Mouse (Mus musculus) WW6 (cell line): ENCODE results near the gene Tha1.
"Not testable (repeated sequence)": the region's sequence is repeated elsewhere in the genome, so short reads cannot be mapped to it uniquely, and the experiment has no call there.

Experiments
- DNase-seq: peaks from one replicate; pipeline ENCODE4 v3.0.0-alpha.2; 2013; ENCODE audit warnings: low read depth, low spot score

Gene Tha1

DNA sequence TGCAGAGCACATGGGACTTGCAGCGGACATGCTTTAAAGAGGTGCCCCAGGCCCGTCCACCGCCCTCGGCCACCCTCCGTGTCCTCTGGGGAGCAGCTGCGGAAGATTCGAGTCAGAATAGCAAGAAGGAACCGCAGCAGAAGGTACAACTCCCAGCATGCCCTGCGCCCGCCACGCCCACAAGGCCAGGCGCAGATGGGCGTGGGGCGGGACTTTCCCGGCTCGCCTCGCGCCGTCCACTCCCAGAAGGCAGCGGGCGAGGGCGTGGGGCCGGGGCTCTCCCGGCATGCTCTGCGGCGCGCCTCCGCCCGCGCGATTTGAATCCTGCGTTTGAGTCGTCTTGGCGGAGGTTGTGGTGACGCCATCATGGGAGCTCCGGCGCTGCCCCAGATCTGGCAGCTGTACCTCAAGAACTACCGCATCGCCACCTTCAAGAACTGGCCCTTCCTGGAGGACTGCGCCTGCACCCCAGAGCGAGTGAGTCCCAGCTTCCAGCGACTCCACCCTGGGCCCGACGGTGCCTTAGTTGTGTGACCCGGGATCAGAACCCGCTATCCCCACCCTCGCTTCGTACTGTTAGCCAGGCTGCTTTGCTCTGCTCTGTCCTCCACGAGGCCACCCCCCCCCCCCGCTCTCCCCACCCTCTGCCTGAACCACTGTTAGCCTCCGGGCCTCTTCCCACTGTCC is 24.2 kb downstream of the Tha1 start, which contains the start of gene Birc5:
Gene Birc5 (plus strand): TSS at position 267 of the 687 bp plus-strand sequence.
- peak; percentile 97 for DNase-seq

DNA sequence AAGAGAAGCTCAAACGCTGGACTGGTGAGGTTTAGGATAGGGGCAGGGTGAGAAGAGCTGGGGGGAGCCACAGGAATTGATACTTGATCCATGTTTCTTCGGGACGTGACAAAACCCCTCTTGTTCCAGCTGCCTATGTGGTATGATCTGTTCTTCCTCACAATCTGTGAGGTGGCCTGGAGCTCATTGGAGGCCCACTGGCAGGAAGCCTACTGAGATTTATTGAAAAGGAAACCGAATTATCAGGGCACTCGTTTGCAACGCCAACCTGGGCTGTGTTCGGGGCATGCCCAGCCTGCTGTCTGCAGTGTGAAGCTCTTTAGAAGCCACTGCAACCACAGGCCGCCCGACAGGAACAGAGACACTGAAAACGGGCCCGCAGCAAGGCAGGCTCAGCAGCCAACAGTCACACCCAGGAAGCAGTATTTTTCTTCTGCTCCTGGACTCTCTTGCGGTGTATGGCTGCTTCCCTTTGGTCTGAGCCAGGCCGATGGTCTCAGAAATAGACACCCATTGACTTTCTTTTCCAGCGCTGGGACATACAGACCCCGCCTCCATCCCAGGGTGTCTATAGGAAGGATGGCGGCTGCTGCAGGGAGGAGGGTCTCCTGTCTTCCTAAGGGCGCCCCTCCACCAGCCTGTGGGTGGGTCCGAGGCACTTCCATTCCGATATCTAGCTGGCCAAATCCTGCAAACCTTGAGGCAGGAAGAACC is 24.9 kb downstream of the Tha1 start:
- DNase-seq, result no peak

DNA sequence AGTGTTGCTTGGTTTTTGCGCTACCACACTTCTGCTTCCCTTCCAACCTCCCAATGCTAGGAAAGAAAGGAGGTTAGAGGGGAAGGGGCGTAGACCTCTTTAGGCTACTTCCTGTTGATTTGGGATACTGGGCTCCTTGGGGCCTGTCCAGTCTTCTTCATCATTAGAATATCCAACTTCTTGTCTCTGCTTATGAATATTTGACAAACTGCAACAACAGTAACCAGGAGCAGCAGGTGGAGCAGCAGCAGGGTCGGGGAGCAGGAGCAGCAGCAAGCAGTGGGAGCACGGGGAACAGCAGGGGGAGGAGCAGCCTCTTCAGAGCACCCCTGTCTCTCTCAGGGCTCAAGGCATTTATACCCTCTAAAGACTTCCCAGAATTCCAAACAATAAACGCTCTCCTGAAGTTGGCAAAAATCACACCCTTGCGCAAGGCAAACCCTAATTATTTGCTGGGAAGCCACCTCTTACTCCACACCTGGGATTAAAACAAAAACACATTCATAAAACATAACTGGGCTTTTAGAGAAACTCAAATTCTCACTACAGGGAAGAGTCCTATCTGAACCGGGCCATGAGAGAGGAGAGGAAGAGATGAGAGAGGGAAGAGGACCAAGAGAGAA is 25.6 kb downstream of the Tha1 start:
- DNase-seq, result no peak

DNA sequence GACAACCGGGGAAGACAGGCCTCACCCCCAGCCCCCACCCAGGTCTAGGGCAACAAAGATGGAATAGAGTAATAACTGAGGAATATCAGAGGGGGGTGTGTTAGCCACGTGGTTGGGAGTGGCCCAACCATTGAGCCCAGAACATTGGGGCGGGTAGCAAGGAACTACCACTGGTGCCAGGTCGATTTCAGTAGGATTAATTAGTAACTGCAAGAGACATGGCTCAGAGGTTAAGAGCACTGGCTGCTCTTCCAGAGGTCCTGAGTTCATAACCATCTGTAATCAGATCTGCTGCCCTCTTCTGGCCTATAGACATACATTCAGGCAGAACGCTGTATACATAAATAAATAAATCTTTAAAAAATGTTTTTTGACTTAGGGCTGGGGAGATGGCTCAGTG is 26.6 kb downstream of the Tha1 start:
- no peak for DNase-seq

DNA sequence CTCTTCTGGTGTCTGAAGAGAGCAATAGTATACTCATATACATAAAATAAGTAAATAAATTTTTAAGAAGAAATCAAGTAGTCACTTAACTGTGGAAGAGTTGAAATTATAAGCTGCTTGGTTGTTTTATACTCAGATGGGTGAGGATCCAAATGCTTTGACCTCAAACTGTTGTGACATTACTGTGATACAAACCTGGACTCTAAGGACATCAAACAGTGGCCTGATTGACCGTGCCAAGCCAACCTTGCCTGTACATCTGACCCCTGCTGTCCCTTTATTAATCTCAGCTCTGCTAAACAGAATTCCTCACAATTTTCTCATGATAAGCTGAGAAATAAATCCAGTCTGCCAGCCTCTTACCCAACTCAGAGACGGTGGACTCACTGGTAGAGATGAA is 27.6 kb downstream of the Tha1 start:
- no peak for DNase-seq

DNA sequence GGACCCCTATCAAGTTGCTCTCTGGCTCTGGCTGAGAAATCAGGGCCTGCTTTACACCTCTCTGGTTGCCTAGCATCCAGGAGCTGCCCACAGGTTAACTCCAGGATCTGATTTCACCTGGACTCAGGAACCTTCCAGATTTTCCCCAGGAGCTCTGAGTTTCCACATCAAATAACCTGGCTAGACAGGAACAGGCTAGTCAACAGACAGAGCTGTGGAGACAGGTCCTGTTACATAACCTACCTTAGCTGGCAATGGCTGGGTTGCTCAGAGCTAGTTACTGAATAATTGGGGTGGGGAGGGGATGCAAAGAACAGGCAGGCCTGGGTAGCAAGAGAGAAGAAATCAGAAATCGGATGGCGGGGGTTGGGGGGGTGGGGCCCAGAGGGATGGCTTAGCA is 28.3 kb downstream of the Tha1 start:
- no peak for DNase-seq

DNA sequence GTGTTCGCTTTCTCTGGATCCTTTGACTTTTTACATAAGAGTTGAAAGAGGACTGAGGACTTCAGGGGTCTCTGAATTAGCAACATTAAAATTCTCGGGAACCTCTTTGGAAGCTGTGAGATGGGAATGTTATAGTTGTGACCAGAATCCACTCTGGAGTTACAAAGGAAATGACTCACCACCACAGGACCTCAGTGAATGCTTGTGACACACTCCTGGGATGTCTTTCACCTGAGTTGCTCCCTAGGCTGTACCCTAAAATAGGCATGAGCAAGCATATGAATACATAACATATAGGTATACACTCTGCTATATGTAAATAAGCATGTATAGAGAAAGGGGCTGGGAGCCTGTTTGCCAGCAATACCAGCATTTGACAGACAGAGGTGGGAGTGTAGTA is 29.8 kb downstream of the Tha1 start:
- DNase-seq, result no peak

DNA sequence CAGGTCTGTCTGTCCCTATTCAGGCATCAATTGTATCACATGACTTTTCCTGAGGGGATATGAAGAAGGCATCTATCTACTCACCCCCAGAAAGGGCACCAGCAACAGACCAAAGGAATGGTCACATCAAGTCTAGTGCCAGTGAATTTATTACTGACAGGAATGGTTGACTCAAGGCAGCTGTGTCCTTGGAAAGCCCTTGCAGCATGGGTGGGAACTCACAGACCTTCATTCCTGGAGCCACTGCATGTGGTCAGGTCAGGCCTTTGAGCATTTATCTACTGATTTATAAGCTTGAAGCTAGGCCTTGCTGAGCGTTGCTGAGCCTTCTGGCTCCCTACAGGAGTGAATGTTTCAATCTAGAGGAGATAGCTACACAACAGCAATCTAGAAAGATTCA is 32.4 kb downstream of the Tha1 start:
- no peak for DNase-seq

DNA sequence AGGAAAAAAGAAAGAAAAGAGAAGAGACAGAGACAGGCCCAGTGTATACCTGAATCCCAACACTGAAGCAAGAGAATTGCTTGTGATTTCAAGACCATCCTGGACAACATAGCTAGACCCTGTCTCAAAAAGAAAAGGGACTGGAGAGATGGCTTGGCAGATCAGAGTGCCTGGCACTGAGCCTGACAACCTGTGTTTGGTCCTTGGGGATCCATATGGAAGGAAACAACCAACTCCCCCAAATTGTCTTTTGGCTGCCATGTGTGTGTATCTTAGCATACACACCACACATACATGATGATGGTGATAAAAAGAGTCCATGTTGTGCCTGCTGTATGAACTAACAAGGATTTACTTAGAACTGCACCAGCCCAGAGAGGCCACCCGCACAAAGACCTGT is 34.3 kb downstream of the Tha1 start:
- no peak for DNase-seq

DNA sequence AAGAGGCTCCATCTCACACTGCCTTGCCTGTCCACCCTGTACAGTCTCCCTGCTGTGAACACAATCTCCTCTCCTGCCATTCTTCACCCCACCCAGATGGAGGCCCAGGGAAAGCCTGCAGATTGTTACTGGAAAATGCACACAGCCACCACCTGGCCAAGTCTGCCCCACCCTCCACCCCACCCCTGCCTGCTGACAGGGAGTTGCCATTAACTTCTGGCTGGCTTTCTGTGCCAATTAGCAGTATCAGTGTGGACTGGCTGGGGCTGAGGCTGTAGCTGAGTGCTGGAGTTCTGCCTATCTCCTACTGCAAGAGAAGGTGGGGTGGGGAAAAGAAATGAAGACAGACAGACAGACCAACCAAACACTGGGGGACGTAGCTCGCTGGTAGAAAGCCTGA is 34.7 kb downstream of the Tha1 start:
- no peak for DNase-seq

DNA sequence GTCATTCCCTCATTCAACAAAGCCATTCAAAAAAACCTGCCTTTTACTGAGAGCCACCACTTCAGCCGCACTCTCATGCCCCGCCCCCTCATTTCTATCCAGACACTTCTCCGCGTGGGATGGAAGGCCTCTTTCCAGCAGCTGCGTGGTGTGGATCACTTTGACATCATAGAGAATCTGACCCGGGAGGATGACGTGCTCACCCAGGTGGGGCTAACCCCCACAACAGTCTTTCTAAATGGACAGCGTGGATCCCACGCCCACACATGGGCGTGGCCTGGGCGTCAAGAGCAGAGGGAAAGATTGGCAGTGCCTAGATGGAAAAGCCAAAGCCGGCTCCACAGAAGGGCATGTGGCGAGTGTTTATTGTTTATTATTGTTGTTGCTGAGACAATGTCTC is 37.0 kb downstream of the Tha1 start:
- peak; percentile 73 for DNase-seq

DNA sequence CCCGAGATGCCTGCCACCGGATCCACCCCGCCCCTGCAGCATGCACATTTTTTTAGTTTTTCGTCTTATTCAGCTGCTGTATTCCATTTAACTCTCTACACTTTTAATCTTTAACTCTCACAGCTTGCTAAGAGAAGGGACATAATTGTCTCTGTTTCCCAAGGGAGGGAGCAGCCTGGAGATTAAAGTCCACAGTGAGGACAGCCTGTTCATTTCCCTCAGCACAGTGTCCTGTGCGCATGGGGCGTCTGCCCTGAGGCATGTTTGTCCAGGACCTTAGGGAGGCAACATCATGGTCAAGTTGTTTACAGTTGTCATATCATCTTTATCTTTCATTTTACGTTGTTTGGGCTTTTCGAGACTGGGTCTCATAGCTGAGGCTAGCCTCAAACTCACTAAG is 39.2 kb downstream of the Tha1 start:
- no peak for DNase-seq

DNA sequence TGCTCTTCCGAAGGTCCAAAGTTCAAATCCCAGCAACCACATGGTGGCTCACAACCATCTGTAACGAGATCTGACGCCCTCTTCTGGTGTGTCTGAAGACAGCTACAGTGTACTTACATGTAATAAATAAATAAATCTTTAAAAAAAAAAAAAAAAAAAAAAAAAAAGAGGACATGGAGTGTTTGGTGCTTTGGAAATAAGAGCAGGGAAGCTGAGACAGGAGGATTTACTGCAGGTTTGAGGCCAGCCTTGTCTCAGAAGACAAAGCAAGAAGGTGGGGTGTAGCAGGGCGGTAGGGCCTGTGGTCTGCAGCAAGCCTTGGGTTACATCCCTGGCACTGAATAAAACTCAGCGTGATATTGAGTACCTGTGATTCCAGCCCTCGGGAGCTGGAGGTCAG is 39.8 kb downstream of the Tha1 start:
- not testable (repeated sequence) for DNase-seq

DNA sequence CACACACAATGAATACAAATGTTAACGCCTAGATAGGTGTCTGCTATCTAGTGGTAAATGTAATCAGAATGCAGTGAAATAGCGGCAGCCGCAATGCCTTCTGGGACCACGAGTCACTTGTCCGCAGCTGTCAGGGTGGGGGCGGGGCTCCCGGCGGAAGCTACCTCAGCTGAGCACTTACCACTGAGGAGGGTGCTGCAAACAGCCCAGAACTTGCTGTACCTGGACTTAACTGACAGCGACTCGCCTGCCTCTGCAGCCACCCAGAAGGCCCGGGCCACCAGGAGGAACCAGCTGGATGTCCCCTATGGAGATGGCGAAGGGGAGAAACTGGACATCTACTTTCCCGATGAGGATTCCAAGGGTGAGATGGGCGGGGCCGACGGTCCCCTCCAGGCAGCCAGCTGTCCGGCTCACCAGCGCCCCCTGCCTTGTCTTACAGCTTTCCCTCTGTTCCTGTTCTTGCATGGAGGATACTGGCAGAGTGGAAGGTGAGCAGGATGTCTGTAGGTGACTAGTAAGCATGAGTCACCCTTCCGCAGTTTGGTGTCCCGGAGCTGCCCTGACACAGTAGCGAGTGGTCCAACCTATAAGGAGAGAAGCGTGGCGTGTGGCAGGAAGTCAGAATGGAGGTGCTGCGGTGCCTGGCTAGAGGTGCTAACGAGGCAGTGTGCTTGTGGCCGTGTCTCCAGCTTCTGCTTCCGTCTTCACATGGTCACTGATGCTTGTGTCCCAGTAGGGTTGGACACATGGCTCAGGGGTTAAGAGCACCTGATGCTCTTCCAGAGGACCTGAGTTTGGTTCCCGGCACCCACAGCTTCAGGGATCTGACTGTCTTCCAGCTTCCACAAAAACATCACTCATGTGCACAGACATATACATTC is 41.0 kb downstream of the Tha1 start:
- peak; percentile 97 for DNase-seq

DNA sequence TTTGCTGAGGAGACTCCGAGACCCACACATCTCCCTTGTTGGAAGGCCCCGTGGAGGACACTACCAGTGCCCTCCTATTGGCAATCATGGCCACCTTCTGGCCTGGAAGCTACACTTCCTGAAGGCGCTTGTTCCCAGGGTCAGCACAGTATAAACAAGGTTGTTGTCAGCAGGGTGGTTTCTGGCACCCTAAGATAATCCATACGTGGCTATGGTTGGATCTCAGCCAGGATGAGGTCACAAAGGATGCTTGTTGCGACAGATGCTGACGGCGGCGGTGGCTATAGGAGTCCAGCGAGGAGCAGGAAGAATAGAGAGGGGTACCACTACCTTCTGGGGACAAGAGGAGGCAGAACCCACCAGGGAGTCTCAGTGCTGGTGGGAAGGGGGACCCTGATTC is 42.9 kb downstream of the Tha1 start:
- no peak for DNase-seq

DNA sequence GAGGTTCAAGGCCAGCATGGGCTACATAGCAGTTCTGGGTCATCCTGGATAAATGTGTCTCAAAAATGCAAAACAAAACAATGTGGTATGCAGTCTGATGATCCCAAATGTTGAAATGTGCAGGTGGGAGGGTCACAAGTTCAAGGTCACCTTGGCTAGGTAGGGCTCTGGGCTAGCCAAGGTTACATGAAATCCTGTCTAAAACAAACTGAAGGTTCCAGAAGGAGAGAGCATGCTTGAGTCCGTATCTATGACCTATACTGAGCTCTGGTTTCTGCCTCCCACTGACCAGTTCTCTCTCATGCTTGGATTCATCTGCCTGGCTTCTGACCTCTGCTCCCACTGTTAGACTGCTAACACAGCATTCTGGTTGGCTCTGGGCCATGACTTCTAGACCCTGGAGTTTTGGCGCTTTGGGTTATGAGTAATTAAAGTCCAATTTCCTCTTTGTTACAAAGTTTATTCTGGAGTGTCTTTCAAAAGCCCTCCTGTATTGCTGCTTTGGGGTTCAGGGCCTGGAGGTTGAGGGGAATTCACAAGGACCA is 43.5 kb downstream of the Tha1 start:
- DNase-seq, result no peak

DNA sequence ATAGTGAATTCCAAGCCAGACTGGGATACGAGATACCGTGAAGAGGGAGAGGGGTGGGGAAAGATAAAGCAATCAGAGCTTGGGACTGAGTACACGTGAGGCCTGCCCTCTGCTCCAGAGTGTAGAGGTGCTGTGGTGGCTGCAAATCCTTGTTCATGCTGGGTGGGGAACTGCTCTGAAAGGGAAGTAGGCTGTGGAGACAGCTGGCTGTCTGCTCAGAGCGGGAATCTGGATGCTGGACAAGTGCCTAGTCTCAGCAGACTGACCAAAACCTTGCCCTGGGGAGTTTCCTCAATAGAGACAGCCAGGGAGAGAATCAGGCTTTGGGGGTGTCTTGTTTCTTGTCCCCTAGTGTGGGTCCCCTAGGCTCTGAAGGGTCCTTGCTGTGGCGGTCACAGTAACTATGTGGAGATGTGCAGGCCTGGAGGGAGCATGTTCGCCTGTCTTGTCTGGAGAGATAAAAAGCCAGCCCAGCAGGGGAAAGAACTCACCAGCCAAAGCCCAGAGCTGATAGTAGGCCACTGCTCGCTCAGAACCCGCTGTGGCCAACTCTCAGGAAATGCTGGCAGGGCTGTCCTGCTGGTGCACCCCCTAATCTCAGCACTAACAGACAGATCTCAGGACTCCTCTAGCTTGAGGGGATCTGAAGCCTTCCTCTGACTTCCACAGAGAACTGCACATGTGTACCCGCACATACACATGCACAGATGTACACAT is 44.2 kb downstream of the Tha1 start:
- DNase-seq, result no peak

DNA sequence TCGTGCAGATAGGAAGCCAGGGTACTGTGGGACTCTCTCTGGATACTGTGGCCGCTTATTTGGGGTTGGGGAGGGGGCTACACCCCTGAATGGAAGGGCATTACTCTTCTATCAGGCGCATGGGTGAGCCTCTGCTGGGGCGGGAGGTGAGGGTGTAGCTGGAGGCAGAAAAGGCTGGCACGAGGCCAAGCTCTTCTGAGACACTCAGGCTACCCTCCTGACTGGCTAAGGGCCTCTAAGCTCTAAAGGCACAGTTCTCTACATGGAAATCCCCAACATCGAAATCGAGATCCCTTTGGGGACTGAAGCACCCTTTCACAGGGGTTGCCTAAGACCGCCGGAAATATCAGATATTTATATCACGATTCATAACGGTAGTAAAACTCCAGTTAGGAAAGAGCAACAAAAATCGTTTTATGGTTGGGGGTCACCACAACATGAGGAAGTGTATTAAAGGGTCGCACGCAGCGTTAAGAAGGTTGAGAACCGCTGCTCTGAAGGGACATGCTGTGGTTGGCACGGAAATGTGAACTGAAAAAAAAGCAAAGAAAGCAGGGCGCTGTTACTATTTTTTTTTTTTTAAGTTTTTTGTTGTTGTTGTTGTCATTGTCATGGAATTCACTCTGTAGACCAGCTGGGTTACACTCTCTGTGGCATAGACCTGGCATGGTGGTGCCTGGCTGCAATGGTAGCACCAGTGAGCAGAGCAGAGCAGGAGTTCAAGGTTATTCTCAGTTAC is 45.0 kb downstream of the Tha1 start:
- no peak for DNase-seq

DNA sequence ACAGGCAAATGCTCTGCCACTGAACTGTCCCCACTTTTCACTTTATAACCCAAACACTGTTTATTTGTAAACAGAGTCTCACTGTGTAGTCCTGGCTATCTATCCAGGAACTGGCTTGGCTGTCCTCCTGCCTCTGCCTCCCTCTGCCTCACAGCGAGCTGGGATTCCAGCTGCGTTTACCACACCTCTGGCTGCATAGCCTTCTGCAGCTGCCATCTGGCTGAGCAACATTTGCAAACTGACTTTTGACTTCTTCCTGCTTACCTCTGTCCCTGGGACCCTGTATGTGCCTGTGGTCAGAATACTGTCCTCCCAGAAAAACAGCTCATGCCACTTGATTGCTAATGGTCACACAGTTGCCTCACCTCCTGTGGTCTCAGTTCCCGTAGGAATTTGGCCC is 45.9 kb downstream of the Tha1 start:
- no peak for DNase-seq

DNA sequence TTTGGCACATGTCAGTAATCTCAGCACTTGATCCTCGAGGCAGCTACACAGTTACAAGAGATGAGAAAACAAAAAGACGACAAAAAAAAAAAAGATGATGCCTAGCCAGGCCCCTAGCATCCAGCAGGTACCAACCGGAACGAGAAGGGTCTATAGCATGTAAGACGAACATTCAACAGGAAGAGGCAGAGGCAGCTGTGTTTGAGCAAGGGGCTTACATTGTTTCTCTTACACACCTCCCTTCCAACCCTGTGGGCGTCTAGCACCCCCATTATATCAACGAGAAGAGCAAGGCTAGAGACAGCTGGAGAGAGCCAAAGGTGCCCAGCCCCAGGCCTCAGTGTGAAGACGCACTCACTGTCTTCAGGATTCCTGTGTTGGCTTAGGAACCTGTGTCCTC is 46.4 kb downstream of the Tha1 start:
- DNase-seq, result no peak
